Mouse (Mus musculus): Measurements from ENCODE around the gene Col8a1. TPM values are rescaled to one million over a fixed set of nuclear protein-coding genes. Genes with fewer than 3 reads are reported as not detected.

The Col8a1 gene
- total and polyA plus RNA-seq, 3 experiments = 0.44 TPM; not detected in 2

- H3K36me3 ChIP-seq (replicated peaks) = no peaks in the 10 kb centered on the region
- TF ChIP-seq GATA1 (IDR thresholded peaks at IDR 0.05; ENCODE audit: borderline replicate concordance, low read length) (no peak), GATA2 (IDR thresholded peaks at IDR 0.05; ENCODE audit: borderline replicate concordance, low read depth, low read length) (no peak), TAL1 (conservative IDR thresholded peaks at IDR 0.05; ENCODE audit: low read depth, low read length) (no peak), CTCF (IDR thresholded peaks at IDR 0.05; ENCODE audit: low read depth, low read length) (no peak), POLR2AphosphoS5 (IDR thresholded peaks at IDR 0.05; ENCODE audit: insufficient replicate concordance, low read depth, low read length) (no peak)
- no peaks in the 10 kb centered on the region for H3K4me1 ChIP-seq (ENCODE audit: insufficient read depth, low read depth, low read length)
- no peak overlapping the region for H3K4me3 ChIP-seq (ENCODE audit: low read depth, low read length)
- no peak for DNase-seq (ENCODE audit: low spot score)
- ATAC-seq (ENCODE audit: extremely low read depth, insufficient number of reproducible peaks, low FRiP score, poor library complexity, severe bottlenecking) = no peak
- H3K9me3 ChIP-seq (replicated peaks) = no peaks in the 10 kb centered on the region
- no peaks in the 10 kb centered on the region; the same call in 1 of the 2 replicates for H3K27me3 ChIP-seq (ENCODE audit: insufficient read depth, low read length)
These were observed 14.4 kb downstream of the Col8a1 start for GRCm38 (mm10) chr16:57740169-57740568.

GRCm38 (mm10) chr16:57734942-57735341 lies 19.6 kb downstream of the Col8a1 start:
- no peak overlapping the region for H3K4me3 ChIP-seq (ENCODE audit: low read depth, low read length)
- no peak for TF ChIP-seq GATA2 (IDR thresholded peaks at IDR 0.05; ENCODE audit: borderline replicate concordance, low read depth, low read length)
- TF ChIP-seq TAL1 (conservative IDR thresholded peaks at IDR 0.05; ENCODE audit: low read depth, low read length) = no peak
- TF ChIP-seq POLR2AphosphoS5 (IDR thresholded peaks at IDR 0.05; ENCODE audit: insufficient replicate concordance, low read depth, low read length) = no peak
- no peak for TF ChIP-seq GATA1 (IDR thresholded peaks at IDR 0.05; ENCODE audit: borderline replicate concordance, low read length)
- no peak for TF ChIP-seq CTCF (IDR thresholded peaks at IDR 0.05; ENCODE audit: low read depth, low read length)
- no peaks in the 10 kb centered on the region for H3K9me3 ChIP-seq (replicated peaks)
- H3K27me3 ChIP-seq (ENCODE audit: insufficient read depth, low read length) = no peaks in the 10 kb centered on the region; the same call in 1 of the 2 replicates
- no peaks in the 10 kb centered on the region for H3K4me1 ChIP-seq (ENCODE audit: insufficient read depth, low read depth, low read length)
- DNase-seq (ENCODE audit: low spot score) (no peak), ATAC-seq (ENCODE audit: extremely low read depth, insufficient number of reproducible peaks, low FRiP score, poor library complexity, severe bottlenecking) (no peak)
- no peaks in the 10 kb centered on the region for H3K36me3 ChIP-seq (replicated peaks)

GRCm38 (mm10) chr16:57733545-57733944 lies 21.0 kb downstream of the Col8a1 start:
- ATAC-seq (ENCODE audit: extremely low read depth, insufficient number of reproducible peaks, low FRiP score, poor library complexity, severe bottlenecking) (no peak), DNase-seq (ENCODE audit: low spot score) (no peak)
- no peaks in the 10 kb centered on the region for H3K36me3 ChIP-seq (replicated peaks)
- H3K9me3 ChIP-seq (replicated peaks) = no peaks in the 10 kb centered on the region
- H3K4me3 ChIP-seq (ENCODE audit: low read depth, low read length) = no peak overlapping the region
- TF ChIP-seq TAL1 (conservative IDR thresholded peaks at IDR 0.05; ENCODE audit: low read depth, low read length) (no peak), GATA2 (IDR thresholded peaks at IDR 0.05; ENCODE audit: borderline replicate concordance, low read depth, low read length) (no peak), GATA1 (IDR thresholded peaks at IDR 0.05; ENCODE audit: borderline replicate concordance, low read length) (no peak), POLR2AphosphoS5 (IDR thresholded peaks at IDR 0.05; ENCODE audit: insufficient replicate concordance, low read depth, low read length) (no peak), CTCF (IDR thresholded peaks at IDR 0.05; ENCODE audit: low read depth, low read length) (no peak)
- H3K27me3 ChIP-seq (ENCODE audit: insufficient read depth, low read length) = peaks cover 3% of the 10 kb centered on the region; the same call in 1 of the 2 replicates
- H3K4me1 ChIP-seq (ENCODE audit: insufficient read depth, low read depth, low read length) = no peaks in the 10 kb centered on the region

GRCm38 (mm10) chr16:57733139-57733538 lies 21.4 kb downstream of the Col8a1 start:
- Histone ChIP-seq H3K36me3 (replicated peaks) (no peaks in the 10 kb centered on the region), H3K9me3 (replicated peaks) (no peaks in the 10 kb centered on the region), H3K27me3 (ENCODE audit: insufficient read depth, low read length) (0 out of 2 replicates have a peak, but pooled peaks cover 3% of the 10 kb centered on the region), H3K4me3 (ENCODE audit: low read depth, low read length) (no peak overlapping the region), H3K4me1 (ENCODE audit: insufficient read depth, low read depth, low read length) (no peaks in the 10 kb centered on the region)
- TF ChIP-seq POLR2AphosphoS5 (IDR thresholded peaks at IDR 0.05; ENCODE audit: insufficient replicate concordance, low read depth, low read length) (no peak), TAL1 (conservative IDR thresholded peaks at IDR 0.05; ENCODE audit: low read depth, low read length) (no peak), CTCF (IDR thresholded peaks at IDR 0.05; ENCODE audit: low read depth, low read length) (no peak), GATA1 (IDR thresholded peaks at IDR 0.05; ENCODE audit: borderline replicate concordance, low read length) (no peak), GATA2 (IDR thresholded peaks at IDR 0.05; ENCODE audit: borderline replicate concordance, low read depth, low read length) (no peak)
- DNase-seq (ENCODE audit: low spot score) (no peak), ATAC-seq (ENCODE audit: extremely low read depth, insufficient number of reproducible peaks, low FRiP score, poor library complexity, severe bottlenecking) (no peak)

- Histone ChIP-seq H3K4me3 (ENCODE audit: low read depth, low read length) (no peak overlapping the region), H3K27me3 (ENCODE audit: insufficient read depth, low read length) (peaks cover 7% of the 10 kb centered on the region; the same call in 1 of the 2 replicates), H3K9me3 (replicated peaks) (no peaks in the 10 kb centered on the region), H3K4me1 (ENCODE audit: insufficient read depth, low read depth, low read length) (no peaks in the 10 kb centered on the region), H3K36me3 (replicated peaks) (no peaks in the 10 kb centered on the region)
- no peak for TF ChIP-seq CTCF (IDR thresholded peaks at IDR 0.05; ENCODE audit: low read depth, low read length)
- TF ChIP-seq POLR2AphosphoS5 (IDR thresholded peaks at IDR 0.05; ENCODE audit: insufficient replicate concordance, low read depth, low read length) = no peak
- no peak for TF ChIP-seq TAL1 (conservative IDR thresholded peaks at IDR 0.05; ENCODE audit: low read depth, low read length)
- no peak for TF ChIP-seq GATA2 (IDR thresholded peaks at IDR 0.05; ENCODE audit: borderline replicate concordance, low read depth, low read length)
- TF ChIP-seq GATA1 (IDR thresholded peaks at IDR 0.05; ENCODE audit: borderline replicate concordance, low read length) = no peak
- ATAC-seq (ENCODE audit: extremely low read depth, insufficient number of reproducible peaks, low FRiP score, poor library complexity, severe bottlenecking) (no peak), DNase-seq (ENCODE audit: low spot score) (no peak)
These were observed 29.6 kb downstream of the Col8a1 start for GRCm38 (mm10) chr16:57724978-57725377.

- DNase-seq (ENCODE audit: low spot score) (no peak), ATAC-seq (ENCODE audit: extremely low read depth, insufficient number of reproducible peaks, low FRiP score, poor library complexity, severe bottlenecking) (no peak)
- H3K36me3 ChIP-seq (replicated peaks) = no peaks in the 10 kb centered on the region
- no peaks in the 10 kb centered on the region for H3K4me1 ChIP-seq (ENCODE audit: insufficient read depth, low read depth, low read length)
- no peak overlapping the region for H3K4me3 ChIP-seq (ENCODE audit: low read depth, low read length)
- H3K27me3 ChIP-seq (ENCODE audit: insufficient read depth, low read length) = peaks cover 6% of the 10 kb centered on the region; the same call in 1 of the 2 replicates
- no peaks in the 10 kb centered on the region for H3K9me3 ChIP-seq (replicated peaks)
- TF ChIP-seq TAL1 (conservative IDR thresholded peaks at IDR 0.05; ENCODE audit: low read depth, low read length) (no peak), GATA2 (IDR thresholded peaks at IDR 0.05; ENCODE audit: borderline replicate concordance, low read depth, low read length) (no peak), POLR2AphosphoS5 (IDR thresholded peaks at IDR 0.05; ENCODE audit: insufficient replicate concordance, low read depth, low read length) (no peak), GATA1 (IDR thresholded peaks at IDR 0.05; ENCODE audit: borderline replicate concordance, low read length) (no peak), CTCF (IDR thresholded peaks at IDR 0.05; ENCODE audit: low read depth, low read length) (no peak)
These were observed 35.6 kb downstream of the Col8a1 start for GRCm38 (mm10) chr16:57718982-57719381.

Measured in G1E (cell line).